Mouse (Mus musculus) hindbrain, embryonic 13.5 days (tissue): ENCODE measurements around the gene 4930404H24Rik. TPM values are rescaled to one million over a fixed set of nuclear protein-coding genes. Genes with fewer than 3 reads are reported as not detected.

ENCODE experiments used
- ATAC-seq: fragments of 200-750 bp; cut with Nextera tagmentation; 2 replicates; pipeline ENCODE4 v1.8.0; 2017; ENCODE audit warnings: moderate TSS enrichment; ENCODE audit not compliant: low FRiP score
- H3K27ac ChIP-seq: fragments of 300-500 bp; sonication (generic); 2 replicates; pipeline ENCODE4 v1.5.1; 2015; ENCODE audit warnings: inconsistent platforms, mild to moderate bottlenecking, moderate library complexity
- H3K27me3 ChIP-seq: fragments of 300-500 bp; sonication (generic); 2 replicates; pipeline ENCODE4 v1.6.1; 2015; ENCODE audit warnings: mild to moderate bottlenecking, inconsistent platforms
- H3K36me3 ChIP-seq: fragments of 300-500 bp; sonication (generic); 2 replicates; pipeline ENCODE4 v1.6.1; 2015; ENCODE audit warnings: mild to moderate bottlenecking, inconsistent platforms
- H3K4me1 ChIP-seq: fragments of 300-500 bp; sonication (generic); replicated peaks from 2 replicates; pipeline ENCODE4 v1.6.1; 2015; ENCODE audit warnings: inconsistent platforms
- H3K4me2 ChIP-seq: fragments of 300-500 bp; sonication (generic); 2 replicates; pipeline ENCODE4 v1.6.1; 2015; ENCODE audit warnings: inconsistent platforms, mild to moderate bottlenecking, moderate library complexity
- H3K4me3 ChIP-seq: fragments of 300-500 bp; sonication (generic); 2 replicates; pipeline ENCODE4 v1.5.1; 2015; ENCODE audit warnings: mild to moderate bottlenecking, inconsistent platforms
- H3K9ac ChIP-seq: fragments of 300-500 bp; sonication (generic); 2 replicates; pipeline ENCODE4 v1.6.1; 2015; ENCODE audit warnings: mild to moderate bottlenecking, inconsistent platforms
- H3K9me3 ChIP-seq: fragments of 300-500 bp; sonication (generic); 2 replicates; pipeline ENCODE4 v1.6.1; 2016; ENCODE audit warnings: inconsistent platforms
- WGBS: fragments of 180-500 bp; shearing (Covaris S2); methylation state at CpG from one replicate; pipeline ENCODE4 v1.1.7; 2015; 5-methylcytosine and 5-hydroxymethylcytosine counted together
- polyA plus RNA-seq: library from polyadenylated mRNA; unstranded; fragments of >200 nt; fragmentation: Nextera tagmentation; extraction: Ambion mirVana; gene quantifications from 2 replicates; pipeline ENCODE4 v1.2.1, GENCODE M21; 2015

The 4930404H24Rik gene
- polyA plus RNA-seq, 1 experiment from 2014 or later = not detected

- ATAC-seq = 0 out of 2 replicates have a peak, but pooled peaks have one; percentile 6
Observed at GRCm38 (mm10) chr2:153529365-153529781, 36.8 kb downstream of the 4930404H24Rik start.

GRCm38 (mm10) chr2:153529931-153530766 lies 37.6 kb downstream of the 4930404H24Rik start, which contains the start of gene Nol4l:
Gene Nol4l (minus strand): TSS chr2:153529971.
- Histone ChIP-seq H3K36me3 (no peaks in the 10 kb centered on the region), H3K4me3 (peak within 1 kb of the TSS; percentile 79), H3K9me3 (no peaks in the 10 kb centered on the region), H3K4me1 (peaks cover 41% of the 10 kb centered on the region), H3K9ac (peak within 1 kb of the TSS; percentile 93), H3K4me2 (peak within 1 kb of the TSS; percentile 88), H3K27ac (peak within 1 kb of the TSS; percentile 95), H3K27me3 (peaks cover 8% of the 10 kb centered on the region; the same call in 1 of the 2 replicates)
- under 1% methylated on average over 21 of the region's 86 CpGs for WGBS
- ATAC-seq = peak; percentile 34

More at GRCm38 (mm10) chr2:153529365-153529781, 36.8 kb downstream of the 4930404H24Rik start:
- H3K4me1 ChIP-seq = peaks cover 42% of the 10 kb centered on the region
- H3K27me3 ChIP-seq = peaks cover 8% of the 10 kb centered on the region; the same call in 1 of the 2 replicates
- H3K36me3 ChIP-seq = no peaks in the 10 kb centered on the region
- peak overlapping the region; percentile 93 for H3K9ac ChIP-seq
- H3K4me3 ChIP-seq = peak overlapping the region; percentile 79
- 0% methylated on average over 46 of the region's 53 CpGs for WGBS
- no peaks in the 10 kb centered on the region for H3K9me3 ChIP-seq
- H3K4me2 ChIP-seq = peak overlapping the region; percentile 88
- H3K27ac ChIP-seq = peak overlapping the region; percentile 95

GRCm38 (mm10) chr2:153530948-153531347 lies 38.4 kb downstream of the 4930404H24Rik start:
- ATAC-seq = no peak
- Histone ChIP-seq H3K27me3 (peaks cover 8% of the 10 kb centered on the region; the same call in 1 of the 2 replicates), H3K27ac (no peak overlapping the region), H3K36me3 (no peaks in the 10 kb centered on the region), H3K9me3 (no peaks in the 10 kb centered on the region), H3K4me1 (peaks cover 33% of the 10 kb centered on the region), H3K4me3 (no peak overlapping the region), H3K4me2 (peak overlapping the region; percentile 88; the same call in 1 of the 2 replicates), H3K9ac (peak overlapping the region; percentile 93; the same call in 1 of the 2 replicates)
- 49% methylated on average over 5 of the region's 5 CpGs for WGBS

GRCm38 (mm10) chr2:153533981-153534380 lies 41.4 kb downstream of the 4930404H24Rik start:
- Histone ChIP-seq H3K4me1 (peaks cover 7% of the 10 kb centered on the region), H3K9ac (no peak overlapping the region), H3K27ac (no peak overlapping the region), H3K27me3 (peaks cover 11% of the 10 kb centered on the region; the same call in 1 of the 2 replicates), H3K4me2 (no peak overlapping the region), H3K36me3 (no peaks in the 10 kb centered on the region), H3K4me3 (no peak overlapping the region), H3K9me3 (no peaks in the 10 kb centered on the region)
- WGBS = 68% methylated on average over 1 of the region's 1 CpGs
- ATAC-seq = no peak

- no peaks in the 10 kb centered on the region for H3K9me3 ChIP-seq
- H3K4me1 ChIP-seq = no peaks in the 10 kb centered on the region
- H3K4me3 ChIP-seq = no peak overlapping the region
- no peak overlapping the region for H3K9ac ChIP-seq
- H3K36me3 ChIP-seq = no peaks in the 10 kb centered on the region
- no peak for ATAC-seq
- WGBS = 92% methylated on average over 3 of the region's 3 CpGs
- no peak overlapping the region for H3K4me2 ChIP-seq
- no peak overlapping the region for H3K27ac ChIP-seq
- H3K27me3 ChIP-seq = 0 out of 2 replicates have a peak, but pooled peaks cover 3% of the 10 kb centered on the region
Observed at GRCm38 (mm10) chr2:153538898-153539297, 46.3 kb downstream of the 4930404H24Rik start.

GRCm38 (mm10) chr2:153542936-153543668 lies 50.5 kb downstream of the 4930404H24Rik start:
- peaks cover 26% of the 10 kb centered on the region for H3K4me1 ChIP-seq
- WGBS = 90% methylated on average over 8 of the region's 8 CpGs
- no peaks in the 10 kb centered on the region for H3K9me3 ChIP-seq
- 0 out of 2 replicates have a peak, but pooled peaks cover 3% of the 10 kb centered on the region for H3K27me3 ChIP-seq
- no peak for ATAC-seq
- no peak overlapping the region for H3K4me3 ChIP-seq
- H3K9ac ChIP-seq = no peak overlapping the region
- no peak overlapping the region for H3K27ac ChIP-seq
- no peaks in the 10 kb centered on the region for H3K36me3 ChIP-seq
- H3K4me2 ChIP-seq = no peak overlapping the region

Other genes with a start within 250 kb of the 4930404H24Rik start
- gene Kif3b, start 201.4 kb upstream of the 4930404H24Rik start, polyA plus RNA-seq = 16.2 and 16.9 TPM in 2 replicates
- 10.2 and 10.4 TPM in 2 replicates for gene Asxl1, start 147.0 kb upstream of the 4930404H24Rik start, polyA plus RNA-seq
- gene Nol4l, start 37.2 kb downstream of the 4930404H24Rik start, polyA plus RNA-seq = 42.4 and 43.8 TPM in 2 replicates
- 88.3 and 88.8 TPM in 2 replicates for gene Commd7, start 140.0 kb downstream of the 4930404H24Rik start, polyA plus RNA-seq
- 4.4 and 4.9 TPM in 2 replicates for gene Dnmt3b, start 156.7 kb downstream of the 4930404H24Rik start, polyA plus RNA-seq
- 0.09 TPM in 1 of 2 replicates, not detected in the other for gene Dnmt3c, start 203.9 kb downstream of the 4930404H24Rik start, polyA plus RNA-seq
- 430 and 438 TPM in 2 replicates for gene Mapre1, start 248.5 kb downstream of the 4930404H24Rik start, polyA plus RNA-seq